Mouse (Mus musculus) frontal cortex, adult (tissue): ENCODE measurements at regions not wholly inside any gene's neighbourhood (a gene's known extent, or its start where the extent isn't known, plus 50 kb on each side); places are given as distances from the start of the nearest gene placed in this dataset.

Experiments used
- ATAC-seq: cut with Nextera tagmentation; 2 replicates; pipeline ENCODE4 v1.9.2; 2017; ENCODE audit warnings: mild to moderate bottlenecking, moderate library complexity, mixed read lengths; ENCODE audit not compliant: low TSS enrichment

- ATAC-seq, result no peak
These were observed 1422.0 kb downstream of the Gsdmc2 start for GRCm38 (mm10) chr15:62422995-62423394.

GRCm38 (mm10) chr15:62421073-62421851 lies 1423.7 kb downstream of the Gsdmc2 start:
- ATAC-seq, result no peak

DNA sequence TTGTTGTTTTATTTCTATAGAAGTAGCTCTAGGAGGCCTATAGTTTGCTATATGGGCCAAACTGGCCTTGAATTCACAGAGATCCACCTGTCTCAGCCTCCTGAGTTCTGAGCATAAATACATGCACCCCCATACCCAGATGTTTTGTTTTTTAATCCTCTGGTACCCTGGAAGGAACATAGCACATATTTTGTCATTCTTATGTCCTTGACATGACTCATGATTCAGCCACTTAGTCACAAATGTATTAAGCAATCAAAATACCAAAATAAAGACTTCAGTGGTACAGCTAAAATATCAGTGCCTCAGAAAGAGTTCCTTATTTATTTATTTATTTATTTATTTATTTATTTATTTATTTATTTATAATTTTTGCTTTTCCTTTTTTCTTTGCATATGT lies 1428.3 kb downstream of the Gsdmc2 start:
- no peak for ATAC-seq

- ATAC-seq, result no peak
These were observed 1431.3 kb downstream of the Gsdmc2 start for GRCm38 (mm10) chr15:62413694-62414093.

- no peak for ATAC-seq
These were observed 1442.8 kb downstream of the Gsdmc2 start for GRCm38 (mm10) chr15:62402142-62402541.

DNA sequence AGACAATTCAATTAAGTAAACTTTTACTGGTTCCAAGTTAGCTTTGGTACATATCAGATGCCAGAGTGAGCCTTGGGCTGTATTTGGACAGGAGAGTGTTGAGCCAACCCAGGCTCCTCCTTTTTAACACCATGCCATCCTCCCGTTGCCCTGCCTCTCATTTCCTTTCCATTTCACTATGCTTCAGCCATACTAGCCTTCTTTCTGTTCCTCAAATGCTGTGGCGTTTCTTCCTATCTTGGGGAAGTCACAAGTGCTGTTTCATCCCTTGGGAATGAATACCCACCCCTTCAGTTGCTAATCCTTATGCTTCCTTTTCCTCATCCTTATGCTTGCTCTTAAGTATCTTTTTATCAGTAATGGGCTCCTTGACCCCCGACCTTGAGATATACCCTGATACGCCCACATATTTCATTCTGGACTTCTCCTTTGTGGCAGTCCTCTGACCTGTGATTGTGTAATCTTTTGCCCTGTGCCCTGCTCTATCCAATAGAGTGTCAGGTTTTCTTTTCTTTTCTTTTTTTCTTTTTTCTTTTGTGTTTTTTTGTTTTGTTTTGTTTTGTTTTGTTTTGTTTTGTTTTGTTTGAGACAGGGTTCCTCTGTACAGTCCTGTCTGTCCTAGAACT lies 1443.9 kb downstream of the Gsdmc2 start:
- ATAC-seq, result no peak

DNA sequence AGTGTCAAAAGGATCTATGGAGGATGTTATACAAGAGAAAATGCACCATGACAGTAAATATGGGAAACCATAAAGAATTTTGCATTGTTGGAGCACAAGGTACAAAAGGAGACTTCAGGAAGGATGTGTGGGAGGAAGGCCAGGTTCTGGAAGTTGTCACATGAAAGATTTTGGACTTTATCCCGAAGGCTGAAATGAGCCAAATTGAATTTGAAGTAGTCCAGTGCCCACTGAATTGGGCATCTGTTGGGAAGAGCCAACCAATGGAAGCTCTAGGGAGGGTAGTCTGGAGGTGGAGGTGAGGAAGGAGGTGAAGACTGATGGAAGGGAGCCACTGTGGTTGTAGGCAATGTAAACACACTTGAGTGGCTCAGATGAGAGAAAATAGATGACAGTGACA lies 1445.6 kb downstream of the Gsdmc2 start:
- ATAC-seq, result no peak

- ATAC-seq, result no peak
These were observed 1448.0 kb downstream of the Gsdmc2 start for GRCm38 (mm10) chr15:62397009-62397408.

GRCm38 (mm10) chr15:62395377-62395776 lies 1449.6 kb downstream of the Gsdmc2 start:
- no peak for ATAC-seq

DNA sequence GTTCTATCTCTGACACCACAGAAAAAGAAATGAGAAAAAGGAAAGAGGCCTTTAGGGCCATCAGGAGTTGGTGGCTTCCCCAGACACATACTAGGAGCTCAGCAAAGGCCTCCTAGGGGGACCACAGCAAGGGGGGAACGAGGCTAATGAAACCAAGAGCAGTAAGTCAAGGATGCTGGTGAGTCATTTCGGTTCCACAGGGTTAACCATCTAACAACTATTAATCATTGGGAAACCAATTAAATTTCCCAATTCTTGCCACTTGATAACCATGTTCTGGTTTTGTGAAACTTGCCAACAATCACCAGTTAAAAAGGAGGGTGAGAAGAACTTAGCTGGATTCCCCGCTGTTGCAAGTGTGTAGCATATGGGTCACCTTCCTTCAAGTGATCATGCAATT lies 1451.6 kb downstream of the Gsdmc2 start:
- no peak for ATAC-seq

- ATAC-seq, result no peak
These were observed 1452.1 kb downstream of the Gsdmc2 start for GRCm38 (mm10) chr15:62392839-62393238.

- no peak for ATAC-seq
These were observed 1452.6 kb downstream of the Gsdmc2 start for GRCm38 (mm10) chr15:62392381-62392780.

- no peak for ATAC-seq
These were observed 1455.4 kb downstream of the Gsdmc2 start for GRCm38 (mm10) chr15:62389431-62390105.

DNA sequence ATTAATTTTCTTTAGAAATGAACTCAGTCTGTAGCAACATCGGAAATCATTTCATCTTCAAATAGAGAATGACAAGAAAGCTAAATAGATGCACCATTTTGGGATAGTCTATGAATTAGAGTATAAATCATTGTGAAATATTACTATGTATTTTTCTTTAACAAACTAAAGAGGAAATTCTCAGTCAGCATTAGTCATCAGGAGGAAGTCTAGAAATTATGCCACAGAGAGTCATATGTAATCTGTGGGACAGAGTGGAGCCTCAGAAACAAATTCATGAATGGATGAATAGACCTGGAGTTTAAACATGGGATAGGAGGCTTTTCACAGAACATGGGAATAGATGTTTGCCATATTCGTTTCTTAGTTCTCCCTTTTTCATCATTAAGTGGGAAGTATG lies 1459.4 kb upstream of the A1bg start:
- ATAC-seq, result no peak

- ATAC-seq, result no peak
These were observed 1451.8 kb upstream of the A1bg start for GRCm38 (mm10) chr15:62374641-62375040.

DNA sequence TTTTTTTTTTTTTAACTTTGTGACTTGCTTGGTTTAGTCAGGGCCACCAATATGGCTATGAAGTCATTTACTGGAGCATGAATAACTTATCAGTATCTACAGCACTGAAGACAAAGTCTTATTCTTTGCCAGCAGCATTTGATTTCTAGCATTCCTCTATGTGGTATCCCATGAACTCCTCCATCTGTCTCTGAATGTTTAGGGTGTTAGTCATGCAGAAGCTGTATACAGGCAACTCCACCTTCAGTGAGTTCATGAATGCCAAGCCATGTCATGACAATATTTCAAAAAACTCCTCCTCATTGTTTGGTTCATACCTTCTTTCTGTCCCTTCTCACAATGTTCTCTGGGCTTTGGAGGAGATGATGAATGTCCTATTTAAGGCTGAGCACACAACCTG lies 1438.4 kb upstream of the A1bg start:
- no peak for ATAC-seq

DNA sequence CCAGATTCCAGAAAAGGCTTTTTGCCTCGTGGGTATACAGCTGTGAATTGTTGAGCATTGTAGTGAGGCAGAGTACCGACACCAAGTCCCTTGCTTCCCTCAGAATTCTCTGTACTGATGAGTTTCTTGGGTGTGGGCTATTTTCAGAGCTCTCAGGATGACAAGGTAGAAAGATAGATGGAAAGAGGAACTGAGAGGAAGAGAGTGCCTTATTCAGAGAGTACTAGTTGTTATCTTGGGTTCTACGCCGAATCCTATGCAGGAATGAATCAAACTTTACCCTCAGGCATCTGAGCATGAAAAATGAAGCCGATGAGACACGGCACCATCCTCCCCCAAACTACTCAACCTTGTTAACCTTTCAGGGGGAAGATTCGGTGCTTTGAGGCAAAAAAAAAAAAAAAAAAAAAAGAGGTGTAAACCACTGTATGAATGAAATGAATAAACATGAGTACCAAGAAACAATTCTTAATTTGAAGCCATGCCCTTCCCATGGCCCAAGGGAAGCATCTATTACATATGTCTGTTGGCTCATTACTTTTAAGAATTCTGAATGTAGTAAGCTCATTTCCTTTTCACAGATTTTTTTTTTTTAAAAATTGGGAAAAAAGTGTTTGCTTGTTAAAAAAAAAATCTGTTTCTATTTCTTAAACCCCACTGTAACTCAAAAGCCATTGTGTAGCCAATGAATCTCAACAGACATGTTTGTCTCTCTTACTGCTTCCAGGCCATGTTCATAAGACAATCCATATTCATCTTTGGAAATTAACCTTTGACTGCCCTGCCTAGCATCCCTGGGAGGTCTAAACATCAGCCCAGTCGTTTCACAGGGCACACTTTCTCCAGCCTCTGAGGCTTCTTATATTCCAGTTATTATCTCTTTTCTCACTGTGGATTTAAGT lies 1435.8 kb upstream of the A1bg start:
- no peak for ATAC-seq

DNA sequence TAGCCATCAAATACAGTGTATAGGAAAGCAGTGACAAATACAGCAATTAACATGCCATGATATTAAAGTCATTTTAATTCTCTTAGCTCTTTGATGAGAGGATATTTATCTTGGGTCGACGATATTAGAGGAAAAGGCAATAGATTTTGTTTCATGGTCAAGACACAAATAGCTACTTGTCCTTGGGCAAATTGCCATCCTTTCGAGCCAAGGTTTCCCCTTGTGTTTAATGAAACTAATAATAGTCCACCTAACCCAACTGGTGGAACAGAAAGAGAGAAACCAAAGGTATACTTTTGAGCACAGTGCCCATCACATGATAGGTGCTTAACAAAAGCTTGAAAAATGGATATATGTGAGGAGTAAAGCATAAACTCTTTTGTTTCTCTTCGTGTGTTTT lies 1431.0 kb upstream of the A1bg start:
- no peak for ATAC-seq

GRCm38 (mm10) chr15:62350862-62351757 lies 1428.3 kb upstream of the A1bg start:
- ATAC-seq, result no peak

DNA sequence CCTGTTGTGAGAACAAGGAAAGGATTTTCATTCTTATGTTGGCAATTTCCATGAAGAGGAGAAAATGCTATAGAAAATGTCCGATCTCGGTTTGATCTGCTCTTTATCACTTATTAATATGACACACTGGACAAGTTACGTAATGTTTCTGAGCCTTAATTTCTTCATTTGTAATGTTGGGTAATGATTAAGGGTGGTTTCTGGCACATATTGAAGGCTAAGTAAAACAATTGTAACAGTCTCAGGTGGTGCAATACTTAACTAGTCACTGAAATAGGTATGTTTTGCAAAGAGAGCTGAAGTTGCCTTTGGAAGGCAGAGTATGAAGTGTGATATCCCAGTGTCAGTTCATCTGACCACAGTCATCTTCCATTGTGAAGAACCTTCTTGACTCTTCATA lies 1427.2 kb upstream of the A1bg start:
- ATAC-seq, result no peak

DNA sequence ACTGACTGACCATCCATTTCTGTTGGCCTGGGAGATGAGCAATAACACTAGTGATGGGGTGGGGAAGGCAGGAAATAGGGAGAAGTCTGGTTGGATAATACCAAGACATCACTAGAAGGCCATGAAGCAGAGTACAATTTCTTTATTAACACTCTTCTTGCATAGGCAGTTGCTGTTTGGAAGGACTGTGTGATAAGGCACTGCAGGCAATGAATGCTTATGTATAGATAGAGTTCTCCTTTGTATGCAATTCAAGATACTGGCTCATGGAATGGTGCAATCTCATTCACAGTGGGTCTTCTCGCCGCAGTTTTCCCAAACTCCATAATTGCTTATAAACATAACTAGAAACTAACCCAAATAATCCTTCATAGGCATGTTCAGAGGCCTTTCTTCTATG lies 1426.1 kb upstream of the A1bg start:
- ATAC-seq, result no peak
